Mouse (Mus musculus): ENCODE data around the gene Hrk. TPM values are rescaled to one million over a fixed set of nuclear protein-coding genes. Genes with fewer than 3 reads are reported as not detected.

The Hrk gene
- polyA plus RNA-seq, 1 experiment from 2014 or later, result not detected

GRCm38 (mm10) chr5:118188356-118188755 is 23.9 kb downstream of the Hrk start:
- no peak for ATAC-seq (ENCODE audit: extremely low read depth, insufficient number of reproducible peaks, low FRiP score, low TSS enrichment)
- 56% methylated on average over 6 of the region's 6 CpGs for WGBS
- H3K27me3 ChIP-seq (replicated peaks), result peaks cover 50% of the 10 kb centered on the region
- no peaks in the 10 kb centered on the region for H3K4me1 ChIP-seq
- H3K4me2 ChIP-seq, result no peak overlapping the region
- H3K4me3 ChIP-seq, result no peak overlapping the region
- H3K36me3 ChIP-seq, result no peaks in the 10 kb centered on the region
- H3K9ac ChIP-seq, result no peak overlapping the region
- H3K27ac ChIP-seq (replicated peaks), result no peak overlapping the region
- H3K9me3 ChIP-seq, result no peaks in the 10 kb centered on the region

GRCm38 (mm10) chr5:118190491-118190890 is 26.0 kb downstream of the Hrk start:
- 72% methylated on average over 9 of the region's 9 CpGs for WGBS
- Histone ChIP-seq H3K4me2 (no peak overlapping the region), H3K9me3 (no peaks in the 10 kb centered on the region), H3K4me3 (no peak overlapping the region), H3K27me3 (replicated peaks) (peaks cover 66% of the 10 kb centered on the region), H3K27ac (replicated peaks) (no peak overlapping the region), H3K4me1 (no peaks in the 10 kb centered on the region), H3K9ac (no peak overlapping the region), H3K36me3 (no peaks in the 10 kb centered on the region)
- ATAC-seq (ENCODE audit: extremely low read depth, insufficient number of reproducible peaks, low FRiP score, low TSS enrichment), result no peak

- 26% methylated on average over 18 of the region's 18 CpGs for WGBS
- Histone ChIP-seq H3K27ac (replicated peaks) (no peak overlapping the region), H3K36me3 (no peaks in the 10 kb centered on the region), H3K9ac (no peak overlapping the region), H3K4me3 (no peak overlapping the region), H3K4me1 (no peaks in the 10 kb centered on the region), H3K27me3 (replicated peaks) (peaks cover 73% of the 10 kb centered on the region), H3K4me2 (no peak overlapping the region), H3K9me3 (no peaks in the 10 kb centered on the region)
- no peak for ATAC-seq (ENCODE audit: extremely low read depth, insufficient number of reproducible peaks, low FRiP score, low TSS enrichment)
Observed at GRCm38 (mm10) chr5:118192221-118192620, 27.8 kb downstream of the Hrk start.

GRCm38 (mm10) chr5:118197421-118197820 is 33.0 kb downstream of the Hrk start:
- Histone ChIP-seq H3K27ac (replicated peaks) (no peak overlapping the region), H3K4me2 (no peak overlapping the region), H3K4me3 (no peak overlapping the region), H3K9me3 (no peaks in the 10 kb centered on the region), H3K36me3 (no peaks in the 10 kb centered on the region), H3K27me3 (replicated peaks) (peaks cover 32% of the 10 kb centered on the region), H3K9ac (no peak overlapping the region), H3K4me1 (no peaks in the 10 kb centered on the region)
- no peak for ATAC-seq (ENCODE audit: extremely low read depth, insufficient number of reproducible peaks, low FRiP score, low TSS enrichment)
- 71% methylated on average over 13 of the region's 13 CpGs for WGBS

GRCm38 (mm10) chr5:118199670-118200069 is 35.2 kb downstream of the Hrk start:
- ATAC-seq (ENCODE audit: extremely low read depth, insufficient number of reproducible peaks, low FRiP score, low TSS enrichment), result no peak
- 61% methylated on average over 5 of the region's 5 CpGs for WGBS

GRCm38 (mm10) chr5:118204675-118205440 is 40.4 kb downstream of the Hrk start:
- Histone ChIP-seq H3K4me2 (no peak overlapping the region), H3K36me3 (no peaks in the 10 kb centered on the region), H3K4me3 (no peak overlapping the region), H3K27ac (replicated peaks) (no peak overlapping the region), H3K9me3 (no peaks in the 10 kb centered on the region), H3K27me3 (replicated peaks) (0 out of 2 replicates have a peak, but pooled peaks cover 3% of the 10 kb centered on the region), H3K4me1 (no peaks in the 10 kb centered on the region), H3K9ac (no peak overlapping the region)
- no peak for ATAC-seq (ENCODE audit: extremely low read depth, insufficient number of reproducible peaks, low FRiP score, low TSS enrichment)
- WGBS, result 79% methylated on average over 16 of the region's 16 CpGs

More at GRCm38 (mm10) chr5:118199670-118200069, 35.2 kb downstream of the Hrk start:
- Histone ChIP-seq H3K4me1 (no peaks in the 10 kb centered on the region), H3K4me3 (no peak overlapping the region), H3K9me3 (no peaks in the 10 kb centered on the region), H3K27me3 (replicated peaks) (peaks cover 9% of the 10 kb centered on the region), H3K4me2 (no peak overlapping the region), H3K36me3 (no peaks in the 10 kb centered on the region), H3K27ac (replicated peaks) (no peak overlapping the region), H3K9ac (no peak overlapping the region)

GRCm38 (mm10) chr5:118205852-118206251 is 41.4 kb downstream of the Hrk start:
- no peaks in the 10 kb centered on the region for H3K9me3 ChIP-seq
- no peak overlapping the region for H3K4me3 ChIP-seq
- H3K9ac ChIP-seq, result no peak overlapping the region
- H3K36me3 ChIP-seq, result no peaks in the 10 kb centered on the region
- H3K4me2 ChIP-seq, result no peak overlapping the region
- H3K27me3 ChIP-seq (replicated peaks), result 0 out of 2 replicates have a peak, but pooled peaks cover 3% of the 10 kb centered on the region
- no peak overlapping the region for H3K27ac ChIP-seq (replicated peaks)
- H3K4me1 ChIP-seq, result no peaks in the 10 kb centered on the region
- 78% methylated on average over 8 of the region's 8 CpGs for WGBS
- ATAC-seq (ENCODE audit: extremely low read depth, insufficient number of reproducible peaks, low FRiP score, low TSS enrichment), result no peak

GRCm38 (mm10) chr5:118214012-118214411 is 49.6 kb downstream of the Hrk start:
- H3K9ac ChIP-seq, result peak overlapping the region; percentile 73; the same call in 1 of the 2 replicates
- peaks cover 14% of the 10 kb centered on the region for H3K4me1 ChIP-seq
- H3K9me3 ChIP-seq, result no peaks in the 10 kb centered on the region
- peak overlapping the region; percentile 49 for H3K4me3 ChIP-seq
- ATAC-seq (ENCODE audit: extremely low read depth, insufficient number of reproducible peaks, low FRiP score, low TSS enrichment), result no peak
- H3K4me2 ChIP-seq, result peak overlapping the region; percentile 76
- H3K27ac ChIP-seq (replicated peaks), result peak overlapping the region; percentile 48; the same call in 1 of the 2 replicates
- H3K27me3 ChIP-seq (replicated peaks), result 0 out of 2 replicates have a peak, but pooled peaks cover 6% of the 10 kb centered on the region
- WGBS, result 16% methylated on average over 5 of the region's 5 CpGs
- no peaks in the 10 kb centered on the region for H3K36me3 ChIP-seq

GRCm38 (mm10) chr5:118214418-118215154 is 50.1 kb downstream of the Hrk start:
- no peaks in the 10 kb centered on the region for H3K9me3 ChIP-seq
- H3K4me1 ChIP-seq, result peaks cover 14% of the 10 kb centered on the region
- H3K27ac ChIP-seq (replicated peaks), result peak overlapping the region; percentile 45; the same call in 1 of the 2 replicates
- 0 out of 2 replicates have a peak, but pooled peaks cover 4% of the 10 kb centered on the region for H3K27me3 ChIP-seq (replicated peaks)
- peak overlapping the region; percentile 49 for H3K4me3 ChIP-seq
- H3K36me3 ChIP-seq, result no peaks in the 10 kb centered on the region
- peak overlapping the region; percentile 76 for H3K4me2 ChIP-seq
- H3K9ac ChIP-seq, result peak overlapping the region; percentile 73
- ATAC-seq (ENCODE audit: extremely low read depth, insufficient number of reproducible peaks, low FRiP score, low TSS enrichment), result peak; percentile 63; the same call in 1 of the 2 replicates
- 8% methylated on average over 24 of the region's 24 CpGs for WGBS

GRCm38 (mm10) chr5:118217410-118217809 is 53.0 kb downstream of the Hrk start:
- H3K9ac ChIP-seq, result no peak overlapping the region
- H3K27me3 ChIP-seq (replicated peaks), result 0 out of 2 replicates have a peak, but pooled peaks cover under 1% of the 10 kb centered on the region
- peaks cover 14% of the 10 kb centered on the region for H3K4me1 ChIP-seq
- H3K27ac ChIP-seq (replicated peaks), result no peak overlapping the region
- no peak overlapping the region for H3K4me3 ChIP-seq
- H3K9me3 ChIP-seq, result no peaks in the 10 kb centered on the region
- H3K4me2 ChIP-seq, result no peak overlapping the region
- WGBS, result 50% methylated on average over 6 of the region's 6 CpGs
- ATAC-seq (ENCODE audit: extremely low read depth, insufficient number of reproducible peaks, low FRiP score, low TSS enrichment), result no peak
- no peaks in the 10 kb centered on the region for H3K36me3 ChIP-seq

GRCm38 (mm10) chr5:118223142-118223757 is 58.8 kb downstream of the Hrk start:
- no peak for ATAC-seq (ENCODE audit: extremely low read depth, insufficient number of reproducible peaks, low FRiP score, low TSS enrichment)
- no peaks in the 10 kb centered on the region for H3K9me3 ChIP-seq
- no peak overlapping the region for H3K4me2 ChIP-seq
- H3K27me3 ChIP-seq (replicated peaks), result no peaks in the 10 kb centered on the region
- no peaks in the 10 kb centered on the region for H3K4me1 ChIP-seq
- H3K4me3 ChIP-seq, result no peak overlapping the region
- peaks cover 2% of the 10 kb centered on the region; the same call in 1 of the 2 replicates for H3K36me3 ChIP-seq
- no peak overlapping the region for H3K9ac ChIP-seq
- no peak overlapping the region for H3K27ac ChIP-seq (replicated peaks)
- 51% methylated on average over 9 of the region's 9 CpGs for WGBS

All from heart, embryonic 13.5 days (tissue).